Comparison of ENCODE assay signal across 18 mouse cellular contexts in genomic region chr1:119020092-119020491, GRCm38 (mm10). TPM values are rescaled to one million over a fixed set of nuclear protein-coding genes. Genes with fewer than 3 reads are reported as not detected.
DNase-seq lines count a peak whose midpoint lies in the region; ATAC-seq and TF ChIP-seq lines count a peak whose summit lies in the region.
"Had no signal": no experiment of that assay in that cellular context is flagged by ENCODE, and none has a peak within 500 bp of the region (broad histone marks: within the 10 kb centered on the region; RNA-seq: fewer than 3 reads in every experiment).

No protein-coding gene starts in this region.

- DNase-seq in frontal cortex, postnatal 36 days (ENCODE audit: low spot score in 2 of 2), result peak; percentile 19 to 24
- DNase-seq in frontal cortex, postnatal 25 days (ENCODE audit: low spot score in 2 of 2), result no peak
- peak; percentile 67 for DNase-seq in brain, adult 2 months (ENCODE audit: low read depth, low spot score)
- DNase-seq in brain, embryonic 14.5 days (ENCODE audit: low read depth), result peak; percentile 83
- peak; percentile 66 for DNase-seq in layer of hippocampus, adult 9-10 months (ENCODE audit: low spot score)
- DNase-seq in kidney, adult 11 months, result no peak
- DNase-seq: gastrocnemius, postnatal 25 days; heart, postnatal 14 days; kidney, postnatal 14 days; liver; lung, adult 18-20 months; lung, postnatal 36 days; right cerebral cortex, postnatal 4 days; thymus, adult 18-20 months had no signal

- TF ChIP-seq POLR2A in brain, embryonic 14.5 days (IDR thresholded peaks at IDR 0.05; ENCODE audit: borderline replicate concordance, extremely low read depth, insufficient read depth, insufficient read length, poor library complexity, severe bottlenecking), result no peak

- no peak for ATAC-seq in megakaryocyte, adult 5-6 weeks (ENCODE audit: poor library complexity, severe bottlenecking)
- ATAC-seq: CD4-positive, CD25-positive, alpha-beta regulatory T cell, adult 4 months; intestine, embryonic 16.5 days had no signal

- no peak for TF ChIP-seq CTCF in brain, embryonic 14.5 days (IDR thresholded peaks at IDR 0.05; ENCODE audit: borderline replicate concordance, extremely low read depth, insufficient read depth, insufficient read length)

RNA-seq across cellular contexts. Expression of gene Gli2, which starts 33.3 kb away (rescaled TPM):
- polyA plus RNA-seq in brain, embryonic 14.5 days (2012; rRNA removed), result 6.4 and 8.3 TPM in 2 replicates
- not detected in 2 replicates for total RNA-seq in megakaryocyte, adult 5-6 weeks (2015)
- not detected in 2 replicates for total RNA-seq in megakaryocyte, adult 5-6 weeks (2017)
- total RNA-seq: common myeloid progenitor, adult 5-6 weeks had no signal
- polyA plus RNA-seq: CD4-positive, CD25-positive, alpha-beta regulatory T cell, adult 4 months had no signal

Comparison
In these comparisons a context has a peak if more than half of its experiments do, and no peak if none do; other contexts are left out.
1. DNase-seq: peak in frontal cortex, postnatal 36 days (2 of 2), brain, adult 2 months (single experiment), brain, embryonic 14.5 days (single experiment) and layer of hippocampus, adult 9-10 months (single experiment); none in frontal cortex, postnatal 25 days (0 of 2) and kidney, adult 11 months (single experiment).